Mouse (Mus musculus): ENCODE data around the gene Vamp2.

- TF ChIP-seq CTCF (IDR thresholded peaks at IDR 0.05; ENCODE audit: control insufficient read depth, insufficient read depth, insufficient replicate concordance, low read depth, low read length) = no peak
- TF ChIP-seq POLR2A (IDR thresholded peaks at IDR 0.05; ENCODE audit: control insufficient read depth, low read depth, low read length) = no peak
Measured at GRCm38 (mm10) chr11:69105796-69106195, 17.5 kb downstream of the Vamp2 start.

All from testis, adult 2 months (tissue).